Mouse (Mus musculus) adrenal gland, postnatal 0 days (tissue): ENCODE measurements around the gene Pum2. TPM values are rescaled to one million over a fixed set of nuclear protein-coding genes. Genes with fewer than 3 reads are reported as not detected.

ENCODE experiments used
- polyA plus RNA-seq: library from polyadenylated mRNA; unstranded; fragments of >200 nt; fragmentation: Nextera tagmentation; extraction: Ambion mirVana; gene quantifications from 2 replicates; pipeline ENCODE4 v1.2.1, GENCODE M21; 2015

Pum2 gene
- polyA plus RNA-seq: 16.7 and 23.1 TPM in 2 replicates

GRCm38 (mm10) chr12:8673974-8674306, at the start of gene Pum2:
Gene Pum2, plus strand, starts transcription at chr12:8674134.

GRCm38 (mm10) chr12:8770946-8771843, 97.3 kb downstream of the Pum2 start, which contains the start of gene Sdc1:
Gene Sdc1, plus strand, starts transcription at chr12:8771323.

Other genes with a start within 250 kb of the Pum2 start
- 76.2 and 85.3 TPM in 2 replicates for gene Rhob, start 174.1 kb upstream of the Pum2 start, polyA plus RNA-seq
- not detected in 2 replicates for gene Slc7a15, start 75.1 kb upstream of the Pum2 start, polyA plus RNA-seq
- gene Sdc1, start 97.2 kb downstream of the Pum2 start, polyA plus RNA-seq: 36.8 and 37.9 TPM in 2 replicates
- 545 and 563 TPM in 2 replicates for gene Laptm4a, start 247.5 kb downstream of the Pum2 start, polyA plus RNA-seq